Comparison of ENCODE assay signal across 7 mouse cellular contexts in genomic region chr1:64088604-64089320, GRCm38 (mm10). TPM values are rescaled to one million over a fixed set of nuclear protein-coding genes. Genes with fewer than 3 reads are reported as not detected.
DNase-seq lines count a peak whose midpoint lies in the region; ATAC-seq and TF ChIP-seq lines count a peak whose summit lies in the region.

No protein-coding gene starts in this region.

- peak; percentile 5 for DNase-seq in R1 (ENCODE audit: low read depth, low spot score)
- DNase-seq in lung, postnatal 10 days: peak; percentile 34
- no peak for DNase-seq in layer of hippocampus, postnatal 14 days (ENCODE audit: low spot score in 2 of 2)
- DNase-seq in adrenal gland, postnatal 36 days: no peak

- H3K4me3 ChIP-seq in cortical plate, adult 2 months (ENCODE audit: insufficient read depth, low read length): no peak overlapping the region
- H3K4me3 ChIP-seq in hindbrain, embryonic 12.5 days: no peak overlapping the region
- no peak overlapping the region for H3K4me3 ChIP-seq in stomach, embryonic 14.5 days (ENCODE audit: low read depth, low read length)

- 60% methylated on average over 12 of the region's 12 CpGs for WGBS in hindbrain, embryonic 12.5 days
- WGBS in stomach, embryonic 14.5 days: 69% methylated on average over 12 of the region's 12 CpGs

- H3K4me2 ChIP-seq in hindbrain, embryonic 12.5 days (replicated peaks): no peak overlapping the region; the same call in 1 of the 2 replicates
- H3K4me2 ChIP-seq in stomach, embryonic 14.5 days (replicated peaks; ENCODE audit: low read depth, low read length): no peak overlapping the region

- peak overlapping the region; percentile 24 for H3K27ac ChIP-seq in cortical plate, adult 2 months (ENCODE audit: insufficient read depth, low read length)
- peak overlapping the region; percentile 67 for H3K27ac ChIP-seq in hindbrain, embryonic 12.5 days
- peak overlapping the region; percentile 52; the same call in 1 of the 2 replicates for H3K27ac ChIP-seq in stomach, embryonic 14.5 days (ENCODE audit: low read length)

- no peaks in the 10 kb centered on the region for H3K27me3 ChIP-seq in hindbrain, embryonic 12.5 days
- H3K27me3 ChIP-seq in stomach, embryonic 14.5 days (ENCODE audit: control insufficient read depth, insufficient read depth, low read length): no peaks in the 10 kb centered on the region

- TF ChIP-seq CTCF in cortical plate, adult 2 months (IDR thresholded peaks at IDR 0.05; ENCODE audit: extremely low read depth, insufficient read depth, low read length): no peak

- TF ChIP-seq POLR2A in cortical plate, adult 2 months (IDR thresholded peaks at IDR 0.05; ENCODE audit: extremely low read depth, insufficient read depth, low read length): no peak

- H3K4me1 ChIP-seq in cortical plate, adult 2 months (ENCODE audit: control insufficient read depth, insufficient read depth, low read length): peaks cover 14% of the 10 kb centered on the region
- H3K4me1 ChIP-seq in hindbrain, embryonic 12.5 days: peaks cover 47% of the 10 kb centered on the region
- 0 out of 2 replicates have a peak, but pooled peaks cover 7% of the 10 kb centered on the region for H3K4me1 ChIP-seq in stomach, embryonic 14.5 days (ENCODE audit: control insufficient read depth, insufficient read depth, low read length)

- no peaks in the 10 kb centered on the region for H3K9me3 ChIP-seq in hindbrain, embryonic 12.5 days (replicated peaks)
- no peaks in the 10 kb centered on the region for H3K9me3 ChIP-seq in stomach, embryonic 14.5 days (ENCODE audit: control insufficient read depth, low read depth, low read length)

- no peak overlapping the region for H3K9ac ChIP-seq in hindbrain, embryonic 12.5 days
- H3K9ac ChIP-seq in stomach, embryonic 14.5 days (replicated peaks; ENCODE audit: low read depth, low read length): no peak overlapping the region

- no peaks in the 10 kb centered on the region for H3K36me3 ChIP-seq in hindbrain, embryonic 12.5 days
- H3K36me3 ChIP-seq in stomach, embryonic 14.5 days (ENCODE audit: control insufficient read depth, insufficient read depth, low read length): no peaks in the 10 kb centered on the region

- peak; percentile 30; the same call in 1 of the 2 replicates for ATAC-seq in hindbrain, embryonic 12.5 days (ENCODE audit: low FRiP score)
- ATAC-seq in stomach, embryonic 14.5 days (ENCODE audit: insufficient number of reproducible peaks, insufficient read depth, low FRiP score, low read depth): no peak

RNA-seq across cellular contexts. Expression of gene Klf7, which starts 33.3 kb away (rescaled TPM):
- polyA plus RNA-seq in cortical plate, adult 2 months (2012; rRNA removed): 18.4 and 18.6 TPM in 2 replicates
- polyA plus RNA-seq in hindbrain, embryonic 12.5 days (2016; fragmentation: Nextera tagmentation; extraction: Ambion mirVana): 53.2 and 53.4 TPM in 2 replicates
- polyA plus RNA-seq in stomach, embryonic 14.5 days (2014; fragmentation: Nextera tagmentation; extraction: Ambion mirVana): 24.6 and 31.2 TPM in 2 replicates
- total RNA-seq in layer of hippocampus, postnatal 14 days (2021): 10 to 100 TPM; 56.1 to 56.5 TPM
- total RNA-seq in adrenal gland, postnatal 36 days (2021): 10 to 100 TPM; 16.6 to 20.8 TPM

Comparison
In these comparisons a context has a peak if more than half of its experiments do, and no peak if none do; other contexts are left out.
1. DNase-seq: peak in R1 (single experiment) and lung, postnatal 10 days (single experiment); none in layer of hippocampus, postnatal 14 days (0 of 2) and adrenal gland, postnatal 36 days (0 of 2).
2. Peak in every context shown above with its lines, with median percentiles within 50 percentile points of each other: H3K27ac ChIP-seq.